Mouse (Mus musculus) lung, postnatal 0 days (tissue): ENCODE results near the gene Vps45. TPM values are rescaled to one million over a fixed set of nuclear protein-coding genes. Genes with fewer than 3 reads are reported as not detected.
A peak's percentile ranks its signal among the peaks of the same experiment; 100 is the strongest.

ENCODE experiments used
- ATAC-seq: fragments of 200-750 bp; cut with Nextera tagmentation; 2 replicates; pipeline ENCODE4 v1.8.0; 2017; ENCODE audit warnings: moderate library complexity
- DNase-seq: peaks from one replicate; pipeline ENCODE4 v3.0.0-alpha.2; 2016; ENCODE audit warnings: low spot score
- H3K27ac ChIP-seq: fragments of 300-500 bp; sonication (generic); 2 replicates; pipeline ENCODE4 v1.5.1; 2014; ENCODE audit warnings: antibody characterized with exemption, mild to moderate bottlenecking, low read length, mixed read lengths
- H3K27me3 ChIP-seq: fragments of 300-500 bp; sonication (generic); replicated peaks from 2 replicates; pipeline ENCODE4 v1.6.1; 2014; ENCODE audit warnings: low read length, mixed read lengths; ENCODE audit not compliant: insufficient read depth
- H3K36me3 ChIP-seq: fragments of 300-500 bp; sonication (generic); 2 replicates; pipeline ENCODE4 v1.6.1; 2014; ENCODE audit warnings: low read length, mixed read lengths; ENCODE audit not compliant: insufficient read depth
- H3K4me1 ChIP-seq: fragments of 300-500 bp; sonication (generic); 2 replicates; pipeline ENCODE4 v1.6.1; 2014; ENCODE audit warnings: antibody characterized with exemption, low read depth, low read length, mixed read lengths; ENCODE audit not compliant: insufficient read depth
- H3K4me2 ChIP-seq: fragments of 300-500 bp; sonication (generic); replicated peaks from 2 replicates; pipeline ENCODE4 v1.6.1; 2014; ENCODE audit warnings: low read depth, mild to moderate bottlenecking, low read length, moderate library complexity, mixed read lengths
- H3K4me3 ChIP-seq: fragments of 300-500 bp; sonication (generic); 2 replicates; pipeline ENCODE4 v1.5.1; 2014; ENCODE audit warnings: low read depth, low read length
- H3K9ac ChIP-seq: fragments of 300-500 bp; sonication (generic); replicated peaks from 2 replicates; pipeline ENCODE4 v1.6.1; 2014; ENCODE audit warnings: low read depth, mild to moderate bottlenecking
- H3K9me3 ChIP-seq: fragments of 300-500 bp; sonication (generic); 2 replicates; pipeline ENCODE4 v1.6.1; 2016; ENCODE audit warnings: low read length, mixed read lengths
- CTCF ChIP-seq: IDR thresholded peaks from 2 replicates; pipeline ENCODE4 v1.5.1; 2016; ENCODE audit warnings: antibody characterized with exemption, mild to moderate bottlenecking
- EP300 ChIP-seq: IDR thresholded peaks from 2 replicates; pipeline ENCODE4 v1.6.1; 2016; ENCODE audit warnings: antibody characterized with exemption, mild to moderate bottlenecking, control low read depth
- WGBS: fragments of 180-500 bp; shearing (Covaris S2); extraction: QIAGEN DNeasy Blood & Tissue Kit; methylation state at CpG from one replicate; pipeline ENCODE4 v1.1.7; 2014; 5-methylcytosine and 5-hydroxymethylcytosine counted together
- polyA plus RNA-seq: library from polyadenylated mRNA; unstranded; fragments of >200 nt; fragmentation: Nextera tagmentation; extraction: Ambion mirVana; gene quantifications from 2 replicates; pipeline ENCODE4 v1.2.1, GENCODE M21; 2015

Vps45 gene
- polyA plus RNA-seq, 1 experiment from 2014 or later, result 32.8 TPM

DNA sequence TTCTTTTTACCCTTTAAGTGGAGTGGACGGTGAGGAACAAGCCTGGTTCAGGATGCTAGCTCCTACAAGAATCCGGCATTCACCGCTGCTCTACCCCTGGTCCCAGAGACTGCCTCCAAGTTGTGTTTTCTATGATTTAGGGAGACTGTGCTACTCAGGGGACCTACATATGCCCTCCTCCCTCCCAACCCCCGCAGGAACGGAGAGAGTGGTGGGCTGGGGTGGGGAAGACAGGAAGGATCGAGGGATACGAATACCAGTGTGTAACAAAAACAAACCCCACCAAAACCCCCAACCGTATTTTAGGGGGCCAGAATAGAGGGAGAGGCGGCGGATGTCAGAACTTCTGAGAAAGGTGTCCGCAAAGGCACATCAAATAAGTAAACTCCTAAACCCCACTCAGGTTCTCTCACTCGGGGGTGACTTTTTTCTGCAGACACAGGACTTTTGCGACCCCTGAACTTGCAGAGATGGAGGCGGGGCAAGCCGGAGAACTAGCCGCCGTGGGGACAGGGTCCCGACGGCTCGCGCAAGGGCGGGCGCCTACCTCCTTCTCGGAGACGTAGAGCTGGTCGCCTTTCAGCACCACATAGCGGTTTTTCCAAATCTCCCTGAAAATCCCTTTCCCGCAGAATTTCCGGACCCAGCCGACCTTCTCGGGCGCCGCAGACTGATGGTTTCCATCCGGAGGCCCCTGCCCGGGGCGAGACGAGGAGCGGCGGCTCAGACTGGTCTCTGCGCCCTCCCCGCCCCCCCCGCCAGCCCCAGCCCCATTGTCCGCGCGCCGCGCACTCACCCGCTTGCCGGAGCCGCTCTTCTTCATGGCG, 63.1 kb downstream of the Vps45 start:
- WGBS, result 3% methylated on average over 38 of the region's 51 CpGs
- H3K4me2 ChIP-seq, result peak overlapping the region; percentile 92
- peak; percentile 38 for ATAC-seq

DNA sequence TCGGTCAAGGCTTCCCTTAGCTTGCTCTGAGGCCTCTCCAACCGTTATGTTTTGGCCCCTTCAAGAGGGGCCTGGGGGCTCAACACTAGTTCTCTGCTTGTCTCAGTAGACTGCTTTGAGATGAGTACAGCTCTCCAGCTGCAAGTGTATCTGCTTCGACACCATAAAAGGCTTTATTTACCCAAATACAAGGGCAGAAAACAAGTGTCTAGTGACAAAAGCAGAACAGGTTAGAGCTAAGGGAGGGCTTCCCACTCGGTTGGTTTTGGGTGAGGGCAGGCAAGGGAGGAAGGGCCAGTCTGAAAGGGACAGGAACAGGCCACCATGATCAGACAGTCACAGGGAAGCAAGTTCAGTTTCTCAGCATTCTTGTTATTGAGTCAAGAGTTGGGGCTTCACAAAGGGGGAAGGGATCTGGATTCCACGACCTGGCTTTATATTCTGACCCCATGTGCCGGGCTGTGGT, 63.9 kb downstream of the Vps45 start:
- Histone ChIP-seq H3K27ac (peak overlapping the region; percentile 94), H3K4me3 (peak overlapping the region; percentile 77), H3K4me1 (peaks cover 14% of the 10 kb centered on the region; the same call in 1 of the 2 replicates), H3K27me3 (no peaks in the 10 kb centered on the region), H3K4me2 (peak overlapping the region; percentile 92), H3K9ac (peak overlapping the region; percentile 57), H3K9me3 (no peaks in the 10 kb centered on the region), H3K36me3 (no peaks in the 10 kb centered on the region)
- ATAC-seq, result no peak
- 18% methylated on average over 6 of the region's 6 CpGs for WGBS
- DNase-seq, result peak; percentile 52
- TF ChIP-seq CTCF (no peak), EP300 (no peak)

More for the DNA sequence above, 63.1 kb downstream of the Vps45 start:
- Histone ChIP-seq H3K27ac (peak overlapping the region; percentile 94), H3K36me3 (no peaks in the 10 kb centered on the region), H3K9me3 (no peaks in the 10 kb centered on the region), H3K4me1 (peaks cover 14% of the 10 kb centered on the region; the same call in 1 of the 2 replicates), H3K4me3 (peak overlapping the region; percentile 77), H3K9ac (peak overlapping the region; percentile 57), H3K27me3 (no peaks in the 10 kb centered on the region)
- TF ChIP-seq CTCF (no peak), EP300 (no peak)
- DNase-seq, result peak; percentile 52

- no peaks in the 10 kb centered on the region for H3K36me3 ChIP-seq
- ATAC-seq (peak; percentile 43), DNase-seq (peak; percentile 64)
- H3K4me3 ChIP-seq, result peak overlapping the region; percentile 77
- no peaks in the 10 kb centered on the region for H3K27me3 ChIP-seq
- no peaks in the 10 kb centered on the region for H3K9me3 ChIP-seq
- H3K4me1 ChIP-seq, result peaks cover 14% of the 10 kb centered on the region; the same call in 1 of the 2 replicates
- H3K27ac ChIP-seq, result peak overlapping the region; percentile 94
- H3K9ac ChIP-seq, result no peak overlapping the region
- 27% methylated on average over 4 of the region's 4 CpGs for WGBS
- H3K4me2 ChIP-seq, result peak overlapping the region; percentile 92
- TF ChIP-seq CTCF, result peak; percentile 56
- peak; percentile 86 for TF ChIP-seq EP300
These were observed 64.4 kb downstream of the Vps45 start for GRCm38 (mm10) chr3:95993881-95994280.

- H3K4me1 ChIP-seq, result peaks cover 14% of the 10 kb centered on the region; the same call in 1 of the 2 replicates
- peak; percentile 31; the same call in 1 of the 2 replicates for TF ChIP-seq EP300
- no peak for TF ChIP-seq CTCF
- WGBS, result 30% methylated on average over 5 of the region's 5 CpGs
- peak; percentile 19 for ATAC-seq
- no peak overlapping the region for H3K9ac ChIP-seq
- no peaks in the 10 kb centered on the region for H3K36me3 ChIP-seq
- H3K27me3 ChIP-seq, result no peaks in the 10 kb centered on the region
- peak; percentile 46 for DNase-seq
- H3K4me2 ChIP-seq, result peak overlapping the region; percentile 92
- H3K4me3 ChIP-seq, result no peak overlapping the region; the same call in 1 of the 2 replicates
- H3K9me3 ChIP-seq, result no peaks in the 10 kb centered on the region
- peak overlapping the region; percentile 94 for H3K27ac ChIP-seq
These were observed 65.2 kb downstream of the Vps45 start for GRCm38 (mm10) chr3:95992990-95993603.

GRCm38 (mm10) chr3:95990413-95990941, 67.8 kb downstream of the Vps45 start:
- Histone ChIP-seq H3K36me3 (no peaks in the 10 kb centered on the region), H3K9ac (no peak overlapping the region), H3K4me2 (no peak overlapping the region), H3K4me1 (peaks cover 26% of the 10 kb centered on the region), H3K9me3 (no peaks in the 10 kb centered on the region), H3K4me3 (no peak overlapping the region), H3K27me3 (no peaks in the 10 kb centered on the region), H3K27ac (no peak overlapping the region)
- ATAC-seq (peak; percentile 21), DNase-seq (peak; percentile 52)
- TF ChIP-seq CTCF (no peak), EP300 (no peak)
- WGBS, result 58% methylated on average over 12 of the region's 12 CpGs

GRCm38 (mm10) chr3:95988969-95989368, 69.3 kb downstream of the Vps45 start:
- Histone ChIP-seq H3K9ac (no peak overlapping the region), H3K4me3 (no peak overlapping the region), H3K27me3 (no peaks in the 10 kb centered on the region), H3K4me1 (peaks cover 26% of the 10 kb centered on the region), H3K4me2 (no peak overlapping the region), H3K9me3 (no peaks in the 10 kb centered on the region), H3K27ac (peak overlapping the region; percentile 60), H3K36me3 (no peaks in the 10 kb centered on the region)
- TF ChIP-seq EP300, result no peak
- TF ChIP-seq CTCF, result no peak
- WGBS, result 41% methylated on average over 10 of the region's 10 CpGs
- ATAC-seq (peak; percentile 30), DNase-seq (peak; percentile 88)
